Mouse (Mus musculus): ENCODE data around the gene Slc17a4.

The Slc17a4 gene

GRCm38 (mm10) chr13:23914376-23915167 is at the start of gene Slc17a4:
Gene Slc17a4, minus strand, starts transcription at chr13:23915009.
- in situ Hi-C loops (cut with MboI, MseI): no loop called here

- in situ Hi-C loops (cut with MboI, MseI): no loop called here
Measured at GRCm38 (mm10) chr13:23959776-23960175, 45.0 kb upstream of the Slc17a4 start.

- in situ Hi-C loops (cut with MboI, MseI): no loop called here
Measured at GRCm38 (mm10) chr13:23950928-23951327, 36.1 kb upstream of the Slc17a4 start.

GRCm38 (mm10) chr13:23949484-23950246 is 34.9 kb upstream of the Slc17a4 start:
- in situ Hi-C loops (cut with MboI, MseI): no loop called here

GRCm38 (mm10) chr13:23946254-23946653 is 31.4 kb upstream of the Slc17a4 start:
- in situ Hi-C loops (cut with MboI, MseI): no loop called here

GRCm38 (mm10) chr13:23942861-23943260 is 28.1 kb upstream of the Slc17a4 start:
- in situ Hi-C loops (cut with MboI, MseI): no loop called here

GRCm38 (mm10) chr13:23940291-23940690 is 25.5 kb upstream of the Slc17a4 start:
- in situ Hi-C loops (cut with MboI, MseI): no loop called here

- in situ Hi-C loops (cut with MboI, MseI): loop anchor here in 1 of 2 experiments (10.0 kb wide), 1 partner anchor 154 kb away; no protein-coding TSS in a partner anchor
Measured at GRCm38 (mm10) chr13:23938699-23939098, 23.9 kb upstream of the Slc17a4 start.

GRCm38 (mm10) chr13:23934211-23934520 is 19.4 kb upstream of the Slc17a4 start, which contains the start of gene Hist1h2aa:
Gene Hist1h2aa, plus strand, starts transcription at chr13:23934462.
- in situ Hi-C loops (cut with MboI, MseI): loop anchor here in 1 of 2 experiments (10.0 kb wide), 1 partner anchor 149 kb away; no protein-coding TSS in a partner anchor

- in situ Hi-C loops (cut with MboI, MseI): loop anchor here in 1 of 2 experiments (10.0 kb wide), 1 partner anchor 149 kb away; no protein-coding TSS in a partner anchor
Measured at GRCm38 (mm10) chr13:23933421-23934210, 18.8 kb upstream of the Slc17a4 start, which contains the start of gene Hist1h2ba. Gene Hist1h2ba, minus strand, starts transcription at chr13:23934156.

- in situ Hi-C loops (cut with MboI, MseI): loop anchor here in 1 of 2 experiments (10.0 kb wide), 1 partner anchor 146 kb away; no protein-coding TSS in a partner anchor
Measured at GRCm38 (mm10) chr13:23930904-23931303, 16.1 kb upstream of the Slc17a4 start.

GRCm38 (mm10) chr13:23930461-23930860 is 15.7 kb upstream of the Slc17a4 start:
- in situ Hi-C loops (cut with MboI, MseI): loop anchor here in 1 of 2 experiments (10.0 kb wide), 1 partner anchor 146 kb away; no protein-coding TSS in a partner anchor

GRCm38 (mm10) chr13:23928637-23929036 is 13.8 kb upstream of the Slc17a4 start:
- in situ Hi-C loops (cut with MboI, MseI): no loop called here

GRCm38 (mm10) chr13:23925792-23926191 is 11.0 kb upstream of the Slc17a4 start:
- in situ Hi-C loops (cut with MboI, MseI): no loop called here

GRCm38 (mm10) chr13:23917674-23918073 is 2.9 kb upstream of the Slc17a4 start:
- in situ Hi-C loops (cut with MboI, MseI): no loop called here

GRCm38 (mm10) chr13:23916132-23916531 is 1.3 kb upstream of the Slc17a4 start:
- in situ Hi-C loops (cut with MboI, MseI): no loop called here

- in situ Hi-C loops (cut with MboI, MseI): no loop called here
Measured at GRCm38 (mm10) chr13:23913791-23914306, 960 bp downstream of the Slc17a4 start.

GRCm38 (mm10) chr13:23911335-23911734 is 3.5 kb downstream of the Slc17a4 start:
- in situ Hi-C loops (cut with MboI, MseI): no loop called here

GRCm38 (mm10) chr13:23910121-23910520 is 4.7 kb downstream of the Slc17a4 start:
- in situ Hi-C loops (cut with MboI, MseI): no loop called here

GRCm38 (mm10) chr13:23906906-23907305 is 7.9 kb downstream of the Slc17a4 start:
- in situ Hi-C loops (cut with MboI, MseI): no loop called here

- in situ Hi-C loops (cut with MboI, MseI): no loop called here
Measured at GRCm38 (mm10) chr13:23898242-23898641, 16.6 kb downstream of the Slc17a4 start.
